Mouse (Mus musculus) heart, adult 2 months (tissue): ENCODE measurements around the gene Gnao1. TPM values are rescaled to one million over a fixed set of nuclear protein-coding genes. Genes with fewer than 3 reads are reported as not detected.

Experiments used
- DNase-seq, 2 experiments: peaks; one replicate each; pipeline ENCODE4 v3.0.0; 2021
- H3K27ac ChIP-seq: fragments of 200-600 bp; 2 replicates; pipeline ENCODE4 v1.8.1; 2022
- H3K27me3 ChIP-seq: fragments of 200-500 bp; 2 replicates; pipeline ENCODE4 v1.6.1; 2012; ENCODE audit warnings: mild to moderate bottlenecking, low read length, inconsistent platforms, mixed read lengths; ENCODE audit not compliant: control insufficient read depth, insufficient read depth
- H3K36me3 ChIP-seq: fragments of 200-500 bp; 2 replicates; pipeline ENCODE4 v1.6.1; 2012; ENCODE audit warnings: low read length, inconsistent platforms; ENCODE audit not compliant: control insufficient read depth, insufficient read depth
- H3K4me1 ChIP-seq: fragments of 200-500 bp; 2 replicates; pipeline ENCODE4 v1.6.1; 2011; ENCODE audit warnings: low read length; ENCODE audit not compliant: control insufficient read depth, insufficient read depth
- H3K4me3 ChIP-seq: fragments of 200-600 bp; 2 replicates; pipeline ENCODE4 v1.8.1; 2022
- H3K79me2 ChIP-seq: fragments of 200-500 bp; replicated peaks from 2 replicates; pipeline ENCODE4 v1.6.1; 2012; ENCODE audit warnings: mild to moderate bottlenecking, inconsistent platforms, low read length, moderate library complexity, mixed read lengths; ENCODE audit not compliant: control insufficient read depth, insufficient read depth
- H3K9ac ChIP-seq: fragments of 200-500 bp; 2 replicates; pipeline ENCODE4 v1.6.1; 2012; ENCODE audit warnings: low read depth, mild to moderate bottlenecking, control low read depth, inconsistent platforms, low read length, mixed read lengths
- CTCF ChIP-seq: fragments of 200-600 bp; IDR thresholded peaks from 2 replicates; pipeline ENCODE4 v1.8.1; 2022; ENCODE audit warnings: antibody characterized with exemption, mild to moderate bottlenecking, moderate library complexity
- EP300 ChIP-seq: fragments of 200-500 bp; IDR thresholded peaks from 2 replicates; pipeline ENCODE4 v1.6.1; 2011; ENCODE audit warnings: low read depth, low read length, control low read depth; ENCODE audit not compliant: insufficient read depth
- POLR2A ChIP-seq: fragments of 200-500 bp; IDR thresholded peaks from 2 replicates; pipeline ENCODE4 v1.6.1; 2011; ENCODE audit warnings: mild to moderate bottlenecking, low read depth, low read length, control low read depth; ENCODE audit not compliant: insufficient read depth
- WGBS: fragments of 180-500 bp; shearing (Covaris S2); methylation state at CpG from one replicate; pipeline ENCODE4 v1.1.7; 2018; 5-methylcytosine and 5-hydroxymethylcytosine counted together
- intact Hi-C: fragments of 180-260 bp; cut with DNase I; formaldehyde crosslinking; loops from one replicate; pipeline ENCODE4 v1.15.1; 2025
- polyA plus RNA-seq: library from polyadenylated mRNA; depleted of rRNA; stranded (reverse); fragments of >200 nt; gene quantifications from 2 replicates; pipeline ENCODE4 v1.2.3, GENCODE M21; 2012
- total RNA-seq, 2 experiments: library from RNA; stranded (reverse); gene quantifications; 2 replicates each; pipeline ENCODE4 v1.2.3; 2021

Gnao1 gene
- total and polyA plus RNA-seq, 3 experiments, result 22.4 to 28.3 (median 23.7) TPM

GRCm38 (mm10) chr8:93973831-93974375, 164.1 kb downstream of the Gnao1 start:
- Histone ChIP-seq H3K36me3 (no peaks in the 10 kb centered on the region), H3K27me3 (no peaks in the 10 kb centered on the region)
- intact Hi-C loops, result no loop called here

GRCm38 (mm10) chr8:93974602-93975186, 164.9 kb downstream of the Gnao1 start:
- Histone ChIP-seq H3K4me1 (peaks cover 2% of the 10 kb centered on the region; the same call in 1 of the 2 replicates), H3K36me3 (no peaks in the 10 kb centered on the region), H3K79me2 (no peaks in the 10 kb centered on the region), H3K4me3 (no peak overlapping the region), H3K9ac (no peak overlapping the region), H3K27ac (no peak overlapping the region), H3K27me3 (no peaks in the 10 kb centered on the region)
- intact Hi-C loops, result no loop called here
- 92% methylated on average over 11 of the region's 11 CpGs for WGBS
- DNase-seq, result peak in 1 of 2 experiments; percentile 12
- TF ChIP-seq CTCF (no peak), EP300 (no peak), POLR2A (no peak)

More at GRCm38 (mm10) chr8:93973831-93974375, 164.1 kb downstream of the Gnao1 start:
- TF ChIP-seq CTCF, result no peak
- no peak for TF ChIP-seq EP300
- TF ChIP-seq POLR2A, result no peak
- H3K27ac ChIP-seq, result no peak overlapping the region
- no peak overlapping the region for H3K4me3 ChIP-seq
- peaks cover 2% of the 10 kb centered on the region; the same call in 1 of the 2 replicates for H3K4me1 ChIP-seq
- 91% methylated on average over 13 of the region's 13 CpGs for WGBS
- DNase-seq, result peak in 1 of 2 experiments; percentile 12
- H3K9ac ChIP-seq, result no peak overlapping the region
- no peaks in the 10 kb centered on the region for H3K79me2 ChIP-seq

GRCm38 (mm10) chr8:93975358-93975757, 165.6 kb downstream of the Gnao1 start:
- WGBS, result 91% methylated on average over 2 of the region's 2 CpGs
- Histone ChIP-seq H3K79me2 (no peaks in the 10 kb centered on the region), H3K27me3 (no peaks in the 10 kb centered on the region), H3K36me3 (no peaks in the 10 kb centered on the region), H3K27ac (no peak overlapping the region), H3K4me1 (no peaks in the 10 kb centered on the region; the same call in 1 of the 2 replicates), H3K9ac (no peak overlapping the region), H3K4me3 (no peak overlapping the region)
- TF ChIP-seq POLR2A (no peak), CTCF (no peak), EP300 (no peak)
- intact Hi-C loops, result no loop called here
- DNase-seq, result no peak

GRCm38 (mm10) chr8:93976446-93977211, 166.9 kb downstream of the Gnao1 start:
- intact Hi-C loops, result no loop called here
- Histone ChIP-seq H3K79me2 (no peaks in the 10 kb centered on the region), H3K36me3 (peaks cover 2% of the 10 kb centered on the region; the same call in 1 of the 2 replicates), H3K9ac (no peak overlapping the region), H3K4me3 (no peak overlapping the region), H3K4me1 (peaks cover 3% of the 10 kb centered on the region; the same call in 1 of the 2 replicates), H3K27ac (no peak overlapping the region), H3K27me3 (no peaks in the 10 kb centered on the region)
- WGBS, result 85% methylated on average over 6 of the region's 6 CpGs
- no peak for TF ChIP-seq EP300
- peak; percentile 50 for TF ChIP-seq CTCF
- no peak for TF ChIP-seq POLR2A
- no peak for DNase-seq

- intact Hi-C loops, result no loop called here
- H3K4me3 ChIP-seq, result no peak overlapping the region
- 76% methylated on average over 4 of the region's 4 CpGs for WGBS
- DNase-seq, result no peak
- TF ChIP-seq EP300 (no peak), POLR2A (no peak), CTCF (no peak)
- H3K4me1 ChIP-seq, result peaks cover 4% of the 10 kb centered on the region
- no peak overlapping the region for H3K27ac ChIP-seq
- H3K9ac ChIP-seq, result no peak overlapping the region
- H3K79me2 ChIP-seq, result no peaks in the 10 kb centered on the region
- no peaks in the 10 kb centered on the region for H3K27me3 ChIP-seq
- peaks cover 17% of the 10 kb centered on the region for H3K36me3 ChIP-seq
Measured at GRCm38 (mm10) chr8:93980141-93980540, 170.4 kb downstream of the Gnao1 start.
